Mouse (Mus musculus) common myeloid progenitor, adult 5-6 weeks (primary cell): Measurements from ENCODE around the gene Atf7ip2. TPM values are rescaled to one million over a fixed set of nuclear protein-coding genes. Genes with fewer than 3 reads are reported as not detected.
A peak's percentile ranks its signal among the peaks of the same experiment; 100 is the strongest.

Experiments
- ATAC-seq: replicated peaks from 2 replicates; pipeline ENCODE4 v1.8.0; 2016; ENCODE audit warnings: low read depth, mild to moderate bottlenecking, moderate TSS enrichment, inconsistent platforms; ENCODE audit not compliant: poor library complexity, severe bottlenecking
- total RNA-seq: library from RNA; stranded (forward); fragments of 200-1000, 187-1606 nt; gene quantifications from 2 replicates; pipeline ENCODE4 v1.2.3, GENCODE M21; 2017

The Atf7ip2 gene
- total RNA-seq, 1 experiment from 2014 or later: 0.23 TPM

GRCm38 (mm10) chr16:10286513-10287268 lies 94.2 kb downstream of the Atf7ip2 start:
- ATAC-seq: peak; percentile 87

GRCm38 (mm10) chr16:10288115-10288514 lies 95.6 kb downstream of the Atf7ip2 start:
- no peak for ATAC-seq

GRCm38 (mm10) chr16:10297696-10298644 lies 105.5 kb downstream of the Atf7ip2 start:
- ATAC-seq: 0 out of 2 replicates have a peak, but pooled peaks have one; percentile 34

GRCm38 (mm10) chr16:10299637-10300036 lies 107.1 kb downstream of the Atf7ip2 start:
- ATAC-seq: no peak

GRCm38 (mm10) chr16:10300231-10301186 lies 108.0 kb downstream of the Atf7ip2 start:
- peak; percentile 73 for ATAC-seq

Other genes with a start within 250 kb of the Atf7ip2 start
- not detected in 2 replicates for gene Grin2a, start 197.2 kb upstream of the Atf7ip2 start, total RNA-seq
- not detected in 2 replicates for gene Rpl39l, start 22.5 kb upstream of the Atf7ip2 start, total RNA-seq
- gene Emp2, start 121.3 kb downstream of the Atf7ip2 start, total RNA-seq: not detected in 2 replicates
- gene Tekt5, start 202.8 kb downstream of the Atf7ip2 start, total RNA-seq: not detected in 2 replicates
- gene Nubp1, start 219.2 kb downstream of the Atf7ip2 start, total RNA-seq: 55.7 and 59.3 TPM in 2 replicates